Mouse (Mus musculus) testis, adult 2 months (tissue): Measurements from ENCODE around the gene Esrrg.

Source experiments
- CTCF ChIP-seq: fragments of 200-500 bp; IDR thresholded peaks from 2 replicates; pipeline ENCODE4 v1.5.1; 2012; ENCODE audit warnings: low read depth, mild to moderate bottlenecking, inconsistent platforms, low read length, moderate library complexity; ENCODE audit not compliant: control insufficient read depth, insufficient read depth, insufficient replicate concordance
- POLR2A ChIP-seq: fragments of 200-500 bp; IDR thresholded peaks from 2 replicates; pipeline ENCODE4 v1.6.1; 2012; ENCODE audit warnings: low read depth, mild to moderate bottlenecking, inconsistent platforms, low read length, moderate library complexity; ENCODE audit not compliant: control insufficient read depth

DNA sequence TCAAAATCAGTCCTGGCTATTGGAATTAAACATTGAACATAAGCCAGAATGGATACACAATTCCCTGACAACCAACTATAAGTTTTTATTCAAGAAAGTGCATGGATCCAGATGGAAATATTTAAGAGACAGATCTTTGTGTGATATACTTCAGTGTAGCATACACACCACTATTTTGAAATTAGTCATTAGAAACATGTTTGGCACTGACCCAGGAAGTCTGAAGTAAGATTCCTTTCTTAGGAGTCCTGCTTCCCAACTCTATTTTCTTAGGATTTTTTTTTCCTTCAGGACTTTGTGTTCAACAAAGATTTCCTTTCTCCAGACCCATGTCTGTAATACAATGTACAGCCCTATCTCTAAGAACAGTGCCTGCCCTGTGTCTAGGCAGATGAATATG lies 630.0 kb downstream of the Esrrg start:
- TF ChIP-seq POLR2A: no peak
- TF ChIP-seq CTCF: no peak
